Mouse (Mus musculus) hindbrain, embryonic 15.5 days (tissue): ENCODE data around the gene Pde4d. TPM values are rescaled to one million over a fixed set of nuclear protein-coding genes. Genes with fewer than 3 reads are reported as not detected.

Source experiments
- ATAC-seq: fragments of 200-750 bp; cut with Nextera tagmentation; 2 replicates; pipeline ENCODE4 v1.8.0; 2017; ENCODE audit warnings: low read depth, moderate number of reproducible peaks, moderate TSS enrichment; ENCODE audit not compliant: low FRiP score
- H3K27ac ChIP-seq: fragments of 300-500 bp; sonication (generic); replicated peaks from 2 replicates; pipeline ENCODE4 v1.5.1; 2015; ENCODE audit warnings: mild to moderate bottlenecking, inconsistent platforms
- H3K27me3 ChIP-seq: fragments of 300-500 bp; sonication (generic); 2 replicates; pipeline ENCODE4 v1.6.1; 2015; ENCODE audit warnings: control low read depth, inconsistent platforms
- H3K36me3 ChIP-seq: fragments of 300-500 bp; sonication (generic); 2 replicates; pipeline ENCODE4 v1.6.1; 2015; ENCODE audit warnings: control low read depth, inconsistent platforms
- H3K4me1 ChIP-seq: fragments of 300-500 bp; sonication (generic); replicated peaks from 2 replicates; pipeline ENCODE4 v1.6.1; 2015; ENCODE audit warnings: control low read depth, inconsistent platforms
- H3K4me2 ChIP-seq: fragments of 300-500 bp; sonication (generic); 2 replicates; pipeline ENCODE4 v1.6.1; 2015; ENCODE audit warnings: moderate library complexity, mild to moderate bottlenecking, inconsistent platforms
- H3K4me3 ChIP-seq: fragments of 300-500 bp; sonication (generic); 2 replicates; pipeline ENCODE4 v1.5.1; 2015; ENCODE audit warnings: mild to moderate bottlenecking, inconsistent platforms
- H3K9ac ChIP-seq: fragments of 300-500 bp; sonication (generic); 2 replicates; pipeline ENCODE4 v1.6.1; 2015; ENCODE audit warnings: inconsistent platforms
- H3K9me3 ChIP-seq: fragments of 300-500 bp; sonication (generic); 2 replicates; pipeline ENCODE4 v1.6.1; 2016; ENCODE audit warnings: control low read depth, inconsistent platforms
- WGBS: fragments of 180-500 bp; shearing (Covaris S2); methylation state at CpG from one replicate; pipeline ENCODE4 v1.1.7; 2015; 5-methylcytosine and 5-hydroxymethylcytosine counted together
- polyA plus RNA-seq: library from polyadenylated mRNA; unstranded; fragments of >200 nt; fragmentation: Nextera tagmentation; extraction: Ambion mirVana; gene quantifications from 2 replicates; pipeline ENCODE4 v1.2.1, GENCODE M21; 2015

Pde4d gene
- polyA plus RNA-seq, 1 experiment from 2014 or later, result 19.4 TPM

DNA sequence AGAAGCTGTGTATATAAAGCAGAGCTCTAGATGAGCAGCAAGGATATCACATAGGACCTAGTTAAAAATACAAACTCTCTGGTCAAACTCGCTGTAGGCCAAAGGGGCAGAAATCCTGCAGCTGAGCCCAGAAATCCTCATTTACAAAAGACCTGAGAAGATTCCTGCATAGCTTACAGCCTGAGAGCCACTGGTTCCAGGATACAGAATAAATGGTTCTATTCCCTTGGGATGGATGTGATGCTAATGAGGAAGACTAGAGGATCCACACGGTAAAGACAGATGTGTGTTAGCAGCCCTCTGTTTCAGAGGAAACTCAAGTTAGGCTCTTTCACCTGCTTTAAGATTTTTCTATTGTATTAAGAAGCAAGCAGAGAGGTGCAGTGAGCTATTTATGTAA lies 1041.1 kb downstream of the Pde4d start:
- no peak for ATAC-seq
- Histone ChIP-seq H3K36me3 (no peaks in the 10 kb centered on the region), H3K4me1 (peaks cover 19% of the 10 kb centered on the region), H3K27me3 (no peaks in the 10 kb centered on the region), H3K4me3 (no peak overlapping the region), H3K9ac (no peak overlapping the region), H3K9me3 (no peaks in the 10 kb centered on the region), H3K27ac (peak overlapping the region; percentile 42), H3K4me2 (no peak overlapping the region)
- 28% methylated on average over 2 of the region's 2 CpGs for WGBS

DNA sequence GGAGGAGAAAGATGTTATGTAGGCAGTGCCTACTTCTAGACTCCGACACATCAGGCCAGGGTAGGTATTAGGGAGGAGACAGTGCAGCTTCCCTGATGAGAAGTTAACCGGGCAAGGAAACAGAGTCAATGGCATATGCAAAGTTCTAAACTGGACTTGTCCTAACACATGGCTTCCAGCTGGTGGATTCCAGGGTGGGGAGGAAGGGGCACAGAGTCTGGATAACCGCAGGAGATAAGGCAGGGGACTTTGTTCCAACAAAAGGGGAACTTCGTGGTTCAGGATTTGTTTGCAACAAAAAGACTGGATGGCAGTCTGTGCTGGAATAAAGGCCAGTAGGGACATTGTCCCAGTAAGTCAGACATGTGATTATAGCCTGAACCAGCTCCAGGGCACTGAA lies 1042.1 kb downstream of the Pde4d start:
- Histone ChIP-seq H3K27ac (no peak overlapping the region), H3K4me1 (peaks cover 18% of the 10 kb centered on the region), H3K4me2 (no peak overlapping the region), H3K9ac (no peak overlapping the region), H3K9me3 (no peaks in the 10 kb centered on the region), H3K4me3 (no peak overlapping the region), H3K27me3 (no peaks in the 10 kb centered on the region), H3K36me3 (no peaks in the 10 kb centered on the region)
- ATAC-seq, result peak; percentile 14; the same call in 1 of the 2 replicates
- 47% methylated on average over 4 of the region's 4 CpGs for WGBS

DNA sequence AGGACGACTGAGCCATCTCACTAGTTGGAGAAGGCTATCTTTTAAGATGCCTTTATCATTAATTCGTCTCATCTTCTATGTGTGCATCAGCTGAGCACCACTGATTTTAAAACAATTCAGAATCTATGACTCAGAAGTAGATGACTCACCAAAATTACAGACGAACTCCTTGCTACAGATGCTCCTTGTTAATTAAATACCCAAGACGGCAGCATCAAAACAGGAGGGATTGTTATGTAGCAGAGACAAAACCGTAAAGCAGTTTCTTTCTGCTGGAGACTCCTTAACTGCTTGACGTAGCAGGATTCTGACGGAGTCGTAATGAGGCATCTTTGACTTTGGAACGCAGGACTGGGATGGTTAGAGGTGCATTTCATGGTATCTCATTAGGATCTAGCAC lies 1050.6 kb downstream of the Pde4d start:
- Histone ChIP-seq H3K27me3 (no peaks in the 10 kb centered on the region), H3K9ac (no peak overlapping the region), H3K4me1 (no peaks in the 10 kb centered on the region), H3K4me3 (no peak overlapping the region), H3K4me2 (no peak overlapping the region), H3K9me3 (no peaks in the 10 kb centered on the region), H3K27ac (no peak overlapping the region), H3K36me3 (no peaks in the 10 kb centered on the region)
- no peak for ATAC-seq
- 75% methylated on average over 9 of the region's 9 CpGs for WGBS

DNA sequence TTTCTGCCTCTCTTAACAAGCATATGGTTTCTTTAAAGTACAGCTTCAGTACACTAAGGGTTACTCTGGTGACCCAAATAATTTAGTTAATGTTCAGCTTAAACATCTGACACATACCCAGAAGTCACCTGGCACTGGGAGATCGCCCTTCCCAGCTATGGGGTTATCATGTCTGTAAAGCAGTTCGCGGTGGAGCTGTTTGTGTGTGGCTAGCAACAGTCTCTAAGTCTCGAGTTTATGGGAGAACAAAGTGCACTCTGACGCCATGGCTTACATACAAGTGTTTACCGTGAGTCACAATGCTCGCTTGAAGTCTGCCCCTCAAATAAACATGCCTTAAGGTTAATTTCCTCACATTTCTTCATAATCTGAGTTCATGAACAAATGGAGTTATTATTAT lies 1053.0 kb downstream of the Pde4d start:
- Histone ChIP-seq H3K4me2 (no peak overlapping the region), H3K9me3 (no peaks in the 10 kb centered on the region), H3K27ac (no peak overlapping the region), H3K9ac (no peak overlapping the region), H3K4me3 (no peak overlapping the region), H3K36me3 (no peaks in the 10 kb centered on the region), H3K4me1 (no peaks in the 10 kb centered on the region), H3K27me3 (no peaks in the 10 kb centered on the region)
- WGBS, result 85% methylated on average over 7 of the region's 7 CpGs
- no peak for ATAC-seq

DNA sequence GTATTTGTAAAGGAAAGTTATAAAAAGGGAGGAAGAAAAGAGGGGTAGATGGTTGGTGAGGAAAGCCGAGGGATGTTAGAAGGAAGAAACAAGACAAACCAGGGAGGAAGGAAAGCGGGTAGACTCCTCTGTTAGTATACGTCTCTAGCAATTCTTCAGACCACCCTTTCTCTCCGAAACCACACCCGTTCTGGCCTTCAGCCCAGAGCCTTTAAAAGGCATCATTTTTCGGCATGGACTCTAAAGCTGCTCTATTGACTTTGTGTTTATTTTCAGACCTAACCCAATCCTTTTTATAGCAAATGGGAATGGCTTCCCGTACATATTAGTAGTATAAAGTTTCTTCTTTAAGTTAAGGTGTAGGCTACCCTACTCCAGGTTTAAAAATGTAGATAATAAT lies 1057.0 kb downstream of the Pde4d start:
- H3K4me1 ChIP-seq, result no peaks in the 10 kb centered on the region
- H3K27ac ChIP-seq, result no peak overlapping the region
- WGBS, result 75% methylated on average over 7 of the region's 7 CpGs
- H3K9ac ChIP-seq, result no peak overlapping the region
- no peaks in the 10 kb centered on the region for H3K27me3 ChIP-seq
- no peak overlapping the region for H3K4me3 ChIP-seq
- no peak overlapping the region for H3K4me2 ChIP-seq
- H3K36me3 ChIP-seq, result no peaks in the 10 kb centered on the region
- ATAC-seq, result no peak
- no peaks in the 10 kb centered on the region for H3K9me3 ChIP-seq

DNA sequence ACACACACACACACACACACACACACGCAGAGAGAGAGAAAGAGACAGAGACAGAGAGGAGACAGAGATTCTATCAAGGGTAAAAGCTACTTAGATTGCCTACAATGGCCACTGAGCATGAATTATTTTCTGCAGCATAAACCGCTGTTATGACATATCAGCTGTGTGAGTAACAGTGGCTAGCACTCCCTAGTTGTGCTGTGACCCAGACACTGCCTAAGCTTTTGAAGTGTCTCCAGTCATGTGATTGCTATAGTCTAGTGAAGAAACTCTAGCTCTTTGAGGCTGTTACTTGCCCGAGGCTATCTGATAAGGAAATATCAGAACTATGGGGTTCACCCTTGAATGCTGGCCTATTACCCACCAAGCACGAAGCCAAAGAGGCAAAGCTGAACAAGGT lies 1058.7 kb downstream of the Pde4d start:
- H3K4me1 ChIP-seq, result no peaks in the 10 kb centered on the region
- WGBS, result 90% methylated on average over 4 of the region's 4 CpGs
- H3K27ac ChIP-seq, result no peak overlapping the region

DNA sequence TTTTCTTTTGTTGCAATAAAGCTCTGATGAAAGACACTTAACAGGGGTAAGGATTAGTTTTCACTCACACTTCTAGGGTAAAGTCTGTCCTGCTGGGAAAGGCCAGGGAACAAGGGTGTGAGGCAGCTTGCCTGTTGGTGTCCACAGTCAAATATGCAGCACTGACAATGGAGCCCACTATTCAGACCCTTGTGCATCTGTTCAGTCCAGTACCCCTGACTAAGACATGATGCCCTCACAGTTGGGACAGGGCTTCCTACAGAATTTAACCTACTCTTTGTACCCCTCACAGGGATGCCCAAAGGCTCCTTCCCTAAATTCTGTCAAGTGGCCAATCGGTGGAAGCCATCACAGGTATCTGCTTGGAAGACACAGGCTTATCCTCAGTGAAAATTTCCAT lies 1068.4 kb downstream of the Pde4d start:
- no peak overlapping the region for H3K27ac ChIP-seq
- H3K4me3 ChIP-seq, result no peak overlapping the region
- H3K36me3 ChIP-seq, result no peaks in the 10 kb centered on the region
- ATAC-seq, result no peak
- no peak overlapping the region for H3K4me2 ChIP-seq
- 81% methylated on average over 1 of the region's 1 CpGs for WGBS
- H3K4me1 ChIP-seq, result no peaks in the 10 kb centered on the region
- H3K9ac ChIP-seq, result no peak overlapping the region
- H3K27me3 ChIP-seq, result no peaks in the 10 kb centered on the region
- no peaks in the 10 kb centered on the region for H3K9me3 ChIP-seq

More for the DNA sequence above, 1058.7 kb downstream of the Pde4d start:
- no peak overlapping the region for H3K9ac ChIP-seq
- no peaks in the 10 kb centered on the region for H3K9me3 ChIP-seq
- H3K4me3 ChIP-seq, result no peak overlapping the region
- no peaks in the 10 kb centered on the region for H3K36me3 ChIP-seq
- no peak overlapping the region for H3K4me2 ChIP-seq
- ATAC-seq, result no peak
- no peaks in the 10 kb centered on the region for H3K27me3 ChIP-seq

DNA sequence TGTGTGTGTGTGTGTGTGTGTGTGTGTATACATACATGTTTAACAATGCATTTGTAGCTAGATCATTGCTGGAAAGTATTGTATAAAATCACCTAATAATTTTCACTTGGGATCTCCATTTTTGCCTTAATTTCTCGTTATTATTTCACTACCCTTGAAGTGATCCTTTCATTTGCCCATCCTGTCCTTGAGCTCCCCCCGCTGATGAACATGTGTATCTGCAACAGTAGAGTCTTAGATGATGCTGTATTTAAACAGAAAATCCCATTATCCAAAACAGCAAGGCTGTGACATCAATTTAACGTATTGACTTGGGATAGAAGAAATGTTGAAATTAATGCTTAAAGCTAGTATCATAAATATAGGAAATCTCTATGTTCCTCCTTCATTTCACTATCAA lies 1069.7 kb downstream of the Pde4d start:
- H3K27ac ChIP-seq, result no peak overlapping the region
- ATAC-seq, result no peak
- no peaks in the 10 kb centered on the region for H3K9me3 ChIP-seq
- no peaks in the 10 kb centered on the region for H3K27me3 ChIP-seq
- H3K9ac ChIP-seq, result no peak overlapping the region
- 53% methylated on average over 3 of the region's 3 CpGs for WGBS
- no peak overlapping the region for H3K4me2 ChIP-seq
- H3K4me1 ChIP-seq, result no peaks in the 10 kb centered on the region
- H3K4me3 ChIP-seq, result no peak overlapping the region
- H3K36me3 ChIP-seq, result no peaks in the 10 kb centered on the region

DNA sequence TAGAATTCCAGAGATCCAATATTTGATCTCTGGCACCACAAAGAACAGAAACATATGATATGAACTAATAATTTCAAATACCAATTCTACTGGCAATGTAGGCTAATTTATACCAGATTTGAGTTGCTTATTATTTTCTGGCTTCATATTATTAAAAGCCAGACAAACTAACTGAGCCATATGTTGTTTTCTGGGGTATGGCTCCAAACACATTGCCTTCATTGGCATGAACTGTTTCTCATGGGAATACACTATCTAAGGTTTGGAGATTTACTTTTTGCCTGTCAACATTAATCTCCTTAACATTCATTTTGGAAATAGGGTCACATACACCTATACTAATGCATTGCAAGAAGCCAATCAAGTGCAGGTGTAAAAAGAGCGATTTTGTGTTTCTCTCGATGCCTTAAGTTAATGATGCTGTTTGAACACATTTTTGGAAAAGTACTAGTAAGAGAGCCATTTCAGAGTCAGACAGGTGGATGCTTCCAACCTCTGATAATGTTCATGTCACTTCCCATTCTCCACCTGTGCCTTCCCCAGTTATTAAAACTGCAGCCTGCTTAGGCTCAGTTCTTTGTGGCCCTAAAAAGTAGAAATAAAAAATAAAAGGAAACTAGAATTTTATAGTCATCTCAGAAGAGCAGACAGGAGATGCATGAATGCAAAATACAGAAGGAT lies 1070.4 kb downstream of the Pde4d start:
- Histone ChIP-seq H3K9me3 (no peaks in the 10 kb centered on the region), H3K4me1 (no peaks in the 10 kb centered on the region), H3K27me3 (no peaks in the 10 kb centered on the region), H3K4me3 (no peak overlapping the region), H3K36me3 (no peaks in the 10 kb centered on the region), H3K27ac (no peak overlapping the region), H3K4me2 (no peak overlapping the region), H3K9ac (no peak overlapping the region)
- no peak for ATAC-seq
- WGBS, result 91% methylated on average over 2 of the region's 2 CpGs

DNA sequence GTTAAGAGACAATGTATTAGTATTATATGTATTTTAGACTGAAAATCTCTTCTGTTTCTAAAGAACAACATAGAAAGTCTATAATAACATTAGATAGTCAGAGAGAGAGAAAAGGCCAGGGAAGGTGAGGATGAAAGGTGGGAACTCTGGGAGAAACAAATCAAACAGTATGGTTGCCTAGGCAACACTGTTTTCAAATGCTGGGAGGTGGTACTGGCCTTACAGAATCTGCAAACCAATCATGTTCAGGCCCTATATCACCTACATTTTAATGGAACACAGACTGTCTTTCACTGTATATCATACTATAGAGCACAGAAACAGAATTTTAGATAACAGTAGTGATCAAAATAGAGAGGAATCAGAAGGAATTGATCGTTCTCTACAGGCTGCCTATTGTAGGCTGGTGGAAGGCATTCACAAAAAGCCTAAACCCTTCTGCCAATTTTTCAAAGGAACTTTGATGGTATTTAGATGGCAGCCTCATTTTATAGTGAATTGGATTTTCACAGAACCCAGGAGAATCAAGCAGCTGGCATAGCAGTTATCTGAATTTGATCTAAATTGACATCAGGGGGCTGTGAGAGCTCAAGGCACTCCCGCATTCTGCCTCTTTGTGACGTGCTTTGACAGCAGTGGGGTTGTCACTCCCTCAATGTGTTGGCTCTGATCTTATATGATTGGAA lies 1084.2 kb downstream of the Pde4d start:
- 33% methylated on average over 3 of the region's 3 CpGs for WGBS
- no peaks in the 10 kb centered on the region for H3K36me3 ChIP-seq
- ATAC-seq, result peak; percentile 71
- H3K4me1 ChIP-seq, result peaks cover 27% of the 10 kb centered on the region
- no peaks in the 10 kb centered on the region for H3K9me3 ChIP-seq
- no peak overlapping the region for H3K4me3 ChIP-seq
- no peak overlapping the region for H3K4me2 ChIP-seq
- H3K9ac ChIP-seq, result no peak overlapping the region
- peak overlapping the region; percentile 72 for H3K27ac ChIP-seq
- H3K27me3 ChIP-seq, result no peaks in the 10 kb centered on the region

DNA sequence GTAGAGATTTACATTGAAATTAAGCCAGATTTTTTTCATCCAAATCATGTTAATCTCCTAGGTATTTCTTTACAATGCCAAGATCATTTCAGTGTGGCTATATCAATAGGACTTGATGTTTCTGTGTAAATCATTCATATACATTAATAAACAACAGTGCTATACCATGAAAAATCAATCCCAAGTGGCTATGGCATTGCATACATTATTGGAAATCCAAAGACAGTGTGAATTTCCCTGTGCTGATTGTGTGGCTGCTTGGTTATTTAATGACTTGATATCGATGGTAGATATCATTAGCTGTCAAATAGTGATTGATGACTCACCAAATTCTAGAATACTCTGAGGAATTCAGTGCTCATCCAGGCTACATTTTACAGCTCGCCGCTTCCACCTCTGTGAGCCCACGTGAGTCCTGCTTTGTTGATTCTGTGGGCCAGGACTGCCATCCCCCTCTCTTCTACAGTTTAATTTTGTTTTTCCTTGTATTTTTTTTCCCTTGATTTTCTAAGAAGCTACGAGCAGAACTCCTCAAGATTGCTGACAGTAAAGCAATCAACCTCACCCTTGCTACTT lies 1085.0 kb downstream of the Pde4d start:
- Histone ChIP-seq H3K36me3 (no peaks in the 10 kb centered on the region), H3K4me3 (no peak overlapping the region), H3K9me3 (no peaks in the 10 kb centered on the region), H3K27ac (peak overlapping the region; percentile 72), H3K27me3 (no peaks in the 10 kb centered on the region), H3K4me2 (no peak overlapping the region), H3K4me1 (peaks cover 27% of the 10 kb centered on the region), H3K9ac (no peak overlapping the region)
- no peak for ATAC-seq
- 58% methylated on average over 5 of the region's 5 CpGs for WGBS

DNA sequence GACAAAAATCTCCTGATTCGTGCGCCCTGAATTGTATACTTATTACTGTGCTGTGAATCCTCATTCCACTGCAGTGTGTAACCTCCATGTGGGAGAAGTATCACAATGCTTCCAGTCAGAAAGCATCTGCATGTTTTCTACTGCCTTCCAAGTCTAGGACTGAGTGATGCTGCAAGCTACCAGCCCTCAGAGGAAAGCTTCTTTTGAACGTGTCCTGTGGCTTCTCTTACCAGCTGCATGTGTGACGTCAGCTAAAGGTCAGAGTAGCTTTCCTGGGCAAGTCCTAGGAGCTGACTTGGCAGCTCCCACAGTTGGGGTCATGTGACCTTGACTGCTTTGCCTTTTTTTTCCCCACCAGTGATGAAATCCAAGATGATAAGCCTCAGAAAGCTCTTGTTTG lies 1086.9 kb downstream of the Pde4d start:
- 60% methylated on average over 4 of the region's 4 CpGs for WGBS

More for the DNA sequence above, 1086.9 kb downstream of the Pde4d start:
- H3K4me3 ChIP-seq, result no peak overlapping the region
- H3K9ac ChIP-seq, result no peak overlapping the region
- H3K4me1 ChIP-seq, result peaks cover 27% of the 10 kb centered on the region
- H3K4me2 ChIP-seq, result no peak overlapping the region
- H3K27me3 ChIP-seq, result no peaks in the 10 kb centered on the region
- H3K36me3 ChIP-seq, result no peaks in the 10 kb centered on the region
- no peak for ATAC-seq
- H3K9me3 ChIP-seq, result no peaks in the 10 kb centered on the region
- H3K27ac ChIP-seq, result no peak overlapping the region
